Mouse (Mus musculus) embryonic facial prominence, embryonic 12.5 days (tissue): ENCODE data around the gene Qars. TPM values are rescaled to one million over a fixed set of nuclear protein-coding genes. Genes with fewer than 3 reads are reported as not detected.

Experiments
- ATAC-seq: fragments of 200-750 bp; cut with Nextera tagmentation; 2 replicates; pipeline ENCODE4 v1.8.0; 2017; ENCODE audit not compliant: insufficient number of reproducible peaks, insufficient read depth, low FRiP score, low TSS enrichment
- H3K27ac ChIP-seq: fragments of 300-500 bp; sonication (generic); 2 replicates; pipeline ENCODE4 v1.5.1; 2016; ENCODE audit warnings: mild to moderate bottlenecking
- H3K27me3 ChIP-seq: fragments of 300-500 bp; sonication (generic); 2 replicates; pipeline ENCODE4 v1.6.1; 2016; ENCODE audit warnings: mild to moderate bottlenecking, moderate library complexity
- H3K36me3 ChIP-seq: fragments of 300-500 bp; sonication (generic); 2 replicates; pipeline ENCODE4 v1.6.1; 2016; ENCODE audit warnings: mild to moderate bottlenecking
- H3K4me1 ChIP-seq: fragments of 300-500 bp; sonication (generic); 2 replicates; pipeline ENCODE4 v1.6.1; 2016
- H3K4me2 ChIP-seq: fragments of 300-500 bp; sonication (generic); replicated peaks from 2 replicates; pipeline ENCODE4 v1.6.1; 2016; ENCODE audit warnings: mild to moderate bottlenecking, moderate library complexity
- H3K4me3 ChIP-seq: fragments of 300-500 bp; sonication (generic); 2 replicates; pipeline ENCODE4 v1.5.1; 2016; ENCODE audit warnings: mild to moderate bottlenecking
- H3K9ac ChIP-seq: fragments of 300-500 bp; sonication (generic); 2 replicates; pipeline ENCODE4 v1.6.1; 2016; ENCODE audit warnings: mild to moderate bottlenecking, moderate library complexity
- H3K9me3 ChIP-seq: fragments of 300-500 bp; sonication (generic); 2 replicates; pipeline ENCODE4 v1.6.1; 2016; ENCODE audit warnings: mild to moderate bottlenecking, moderate library complexity
- WGBS: fragments of 180-500 bp; shearing (Covaris S2); methylation state at CpG from one replicate; pipeline ENCODE4 v1.1.7; 2016; 5-methylcytosine and 5-hydroxymethylcytosine counted together
- polyA plus RNA-seq: library from polyadenylated mRNA; unstranded; fragments of >200 nt; fragmentation: Nextera tagmentation; extraction: Ambion mirVana; gene quantifications from 2 replicates; pipeline ENCODE4 v1.2.1, GENCODE M21; 2016

Gene Qars
- polyA plus RNA-seq = 110 and 115 TPM in 2 replicates

- Histone ChIP-seq H3K36me3 (peaks cover 43% of the 10 kb centered on the region), H3K4me3 (peak within 1 kb of the TSS; percentile 60), H3K4me1 (peaks cover 11% of the 10 kb centered on the region), H3K4me2 (peak within 1 kb of the TSS; percentile 87), H3K27me3 (no peaks in the 10 kb centered on the region), H3K9me3 (no peaks in the 10 kb centered on the region), H3K27ac (peak within 1 kb of the TSS; percentile 61; the same call in 1 of the 2 replicates), H3K9ac (peak within 1 kb of the TSS; percentile 71)
- whole genome bisulfite sequencing = under 1% methylated on average over 37 of the region's 37 CpGs
- ATAC-seq = peak; percentile 93
Measured at GRCm38 (mm10) chr9:108507619-108508434, at the start of gene Qars. Gene Qars, plus strand, starts transcription at chr9:108507706.

- no peak for ATAC-seq
- H3K9ac ChIP-seq = no peak overlapping the region; the same call in 1 of the 2 replicates
- WGBS = 95% methylated on average over 1 of the region's 1 CpGs
- no peaks in the 10 kb centered on the region for H3K9me3 ChIP-seq
- H3K27me3 ChIP-seq = no peaks in the 10 kb centered on the region
- H3K4me2 ChIP-seq = peak overlapping the region; percentile 80
- H3K36me3 ChIP-seq = peaks cover 22% of the 10 kb centered on the region
- peaks cover 12% of the 10 kb centered on the region for H3K4me1 ChIP-seq
- H3K4me3 ChIP-seq = peak overlapping the region; percentile 95
- H3K27ac ChIP-seq = peak overlapping the region; percentile 85; the same call in 1 of the 2 replicates
Measured at GRCm38 (mm10) chr9:108459939-108460318, 47.6 kb upstream of the Qars start.

GRCm38 (mm10) chr9:108460319-108461178 lies 47.0 kb upstream of the Qars start, which contains the start of gene Ccdc71:
Gene Ccdc71, plus strand, starts transcription at chr9:108460527.
- Histone ChIP-seq H3K4me2 (peak within 1 kb of the TSS; percentile 80), H3K9ac (peak within 1 kb of the TSS; percentile 89), H3K4me1 (peaks cover 12% of the 10 kb centered on the region), H3K36me3 (peaks cover 28% of the 10 kb centered on the region), H3K27ac (peak within 1 kb of the TSS; percentile 85), H3K9me3 (no peaks in the 10 kb centered on the region), H3K4me3 (peak within 1 kb of the TSS; percentile 95), H3K27me3 (no peaks in the 10 kb centered on the region)
- peak; percentile 50 for ATAC-seq
- under 1% methylated on average over 52 of the region's 52 CpGs for WGBS

- peaks cover 32% of the 10 kb centered on the region for H3K36me3 ChIP-seq
- H3K27ac ChIP-seq = peak within 1 kb of the TSS; percentile 85
- peaks cover 12% of the 10 kb centered on the region for H3K4me1 ChIP-seq
- ATAC-seq = peak; percentile 36
- peak within 1 kb of the TSS; percentile 80 for H3K4me2 ChIP-seq
- 22% methylated on average over 11 of the region's 11 CpGs for WGBS
- H3K27me3 ChIP-seq = no peaks in the 10 kb centered on the region
- H3K4me3 ChIP-seq = peak within 1 kb of the TSS; percentile 95
- H3K9me3 ChIP-seq = no peaks in the 10 kb centered on the region
- H3K9ac ChIP-seq = peak within 1 kb of the TSS; percentile 89
Measured at GRCm38 (mm10) chr9:108461181-108461631, 46.3 kb upstream of the Qars start, which contains the start of gene Klhdc8b. Gene Klhdc8b, minus strand, starts transcription at chr9:108461581.

- Histone ChIP-seq H3K4me1 (peaks cover 12% of the 10 kb centered on the region), H3K27me3 (no peaks in the 10 kb centered on the region), H3K9me3 (no peaks in the 10 kb centered on the region), H3K36me3 (peaks cover 32% of the 10 kb centered on the region), H3K4me3 (peak overlapping the region; percentile 95), H3K9ac (no peak overlapping the region; the same call in 1 of the 2 replicates), H3K27ac (no peak overlapping the region), H3K4me2 (peak overlapping the region; percentile 80)
- WGBS = 90% methylated on average over 5 of the region's 5 CpGs
- no peak for ATAC-seq
Measured at GRCm38 (mm10) chr9:108461675-108462074, 45.8 kb upstream of the Qars start.

GRCm38 (mm10) chr9:108462192-108462591 lies 45.3 kb upstream of the Qars start:
- no peak overlapping the region for H3K27ac ChIP-seq
- no peak overlapping the region for H3K9ac ChIP-seq
- H3K27me3 ChIP-seq = no peaks in the 10 kb centered on the region
- ATAC-seq = no peak
- peaks cover 37% of the 10 kb centered on the region for H3K36me3 ChIP-seq
- H3K4me2 ChIP-seq = no peak overlapping the region; the same call in 1 of the 2 replicates
- H3K9me3 ChIP-seq = no peaks in the 10 kb centered on the region
- 93% methylated on average over 10 of the region's 10 CpGs for WGBS
- no peak overlapping the region for H3K4me3 ChIP-seq
- peaks cover 12% of the 10 kb centered on the region for H3K4me1 ChIP-seq

- WGBS = 95% methylated on average over 9 of the region's 9 CpGs
- Histone ChIP-seq H3K4me3 (no peak overlapping the region), H3K4me1 (peaks cover 12% of the 10 kb centered on the region)
Measured at GRCm38 (mm10) chr9:108463713-108464112, 43.8 kb upstream of the Qars start.

GRCm38 (mm10) chr9:108466219-108466618 lies 41.3 kb upstream of the Qars start:
- WGBS = 88% methylated on average over 2 of the region's 2 CpGs
- Histone ChIP-seq H3K9ac (no peak overlapping the region), H3K27me3 (no peaks in the 10 kb centered on the region), H3K4me2 (no peak overlapping the region), H3K4me1 (peaks cover 10% of the 10 kb centered on the region), H3K36me3 (peaks cover 40% of the 10 kb centered on the region), H3K27ac (no peak overlapping the region), H3K4me3 (no peak overlapping the region), H3K9me3 (no peaks in the 10 kb centered on the region)
- no peak for ATAC-seq

More at GRCm38 (mm10) chr9:108463713-108464112, 43.8 kb upstream of the Qars start:
- H3K9ac ChIP-seq = 0 out of 2 replicates have a peak overlapping the region, but pooled peaks have one; percentile 24
- H3K27ac ChIP-seq = no peak overlapping the region
- no peaks in the 10 kb centered on the region for H3K27me3 ChIP-seq
- H3K4me2 ChIP-seq = no peak overlapping the region
- H3K36me3 ChIP-seq = peaks cover 40% of the 10 kb centered on the region
- ATAC-seq = no peak
- no peaks in the 10 kb centered on the region for H3K9me3 ChIP-seq

- H3K9ac ChIP-seq = no peak overlapping the region
- H3K27me3 ChIP-seq = no peaks in the 10 kb centered on the region
- H3K27ac ChIP-seq = no peak overlapping the region
- H3K36me3 ChIP-seq = peaks cover 23% of the 10 kb centered on the region
- WGBS = 69% methylated on average over 5 of the region's 5 CpGs
- no peak overlapping the region for H3K4me3 ChIP-seq
- no peak overlapping the region for H3K4me2 ChIP-seq
- ATAC-seq = no peak
- H3K9me3 ChIP-seq = no peaks in the 10 kb centered on the region
- H3K4me1 ChIP-seq = no peaks in the 10 kb centered on the region
Measured at GRCm38 (mm10) chr9:108469430-108469829, 38.1 kb upstream of the Qars start.

GRCm38 (mm10) chr9:108469845-108470244 lies 37.7 kb upstream of the Qars start:
- Histone ChIP-seq H3K9ac (no peak overlapping the region), H3K4me3 (no peak overlapping the region), H3K4me2 (no peak overlapping the region), H3K27ac (no peak overlapping the region), H3K27me3 (no peaks in the 10 kb centered on the region), H3K36me3 (peaks cover 19% of the 10 kb centered on the region), H3K9me3 (no peaks in the 10 kb centered on the region), H3K4me1 (no peaks in the 10 kb centered on the region)
- 68% methylated on average over 4 of the region's 4 CpGs for WGBS
- ATAC-seq = no peak

GRCm38 (mm10) chr9:108474528-108474927 lies 33.0 kb upstream of the Qars start:
- no peaks in the 10 kb centered on the region for H3K36me3 ChIP-seq
- WGBS = 57% methylated on average over 1 of the region's 1 CpGs
- H3K4me3 ChIP-seq = no peak overlapping the region
- no peak overlapping the region for H3K9ac ChIP-seq
- H3K27ac ChIP-seq = no peak overlapping the region
- H3K27me3 ChIP-seq = no peaks in the 10 kb centered on the region
- no peaks in the 10 kb centered on the region for H3K9me3 ChIP-seq
- ATAC-seq = no peak
- H3K4me1 ChIP-seq = peaks cover 6% of the 10 kb centered on the region
- H3K4me2 ChIP-seq = no peak overlapping the region
